Mouse (Mus musculus) hindbrain, embryonic 14.5 days (tissue): ENCODE measurements around the gene Mfrp. TPM values are rescaled to one million over a fixed set of nuclear protein-coding genes. Genes with fewer than 3 reads are reported as not detected.

Experiments
- ATAC-seq: fragments of 200-750 bp; cut with Nextera tagmentation; 2 replicates; pipeline ENCODE4 v1.8.0; 2017; ENCODE audit warnings: moderate number of reproducible peaks, mild to moderate bottlenecking, moderate TSS enrichment, moderate library complexity; ENCODE audit not compliant: low FRiP score
- DNase-seq: peaks from one replicate; pipeline ENCODE4 v3.0.0-alpha.2; 2015; ENCODE audit warnings: low spot score
- H3K27ac ChIP-seq: fragments of 300-500 bp; sonication (generic); 2 replicates; pipeline ENCODE4 v1.5.1; 2014; ENCODE audit warnings: mild to moderate bottlenecking, moderate library complexity
- H3K27me3 ChIP-seq: fragments of 300-500 bp; sonication (generic); 2 replicates; pipeline ENCODE4 v1.6.1; 2014; ENCODE audit warnings: mild to moderate bottlenecking, low read length, mixed read lengths; ENCODE audit not compliant: control insufficient read depth, insufficient read depth
- H3K36me3 ChIP-seq: fragments of 300-500 bp; sonication (generic); replicated peaks from 2 replicates; pipeline ENCODE4 v1.6.1; 2014; ENCODE audit not compliant: control insufficient read depth, insufficient read depth
- H3K4me1 ChIP-seq: fragments of 300-500 bp; sonication (generic); replicated peaks from 2 replicates; pipeline ENCODE4 v1.6.1; 2014; ENCODE audit warnings: antibody characterized with exemption, low read length, mixed read lengths; ENCODE audit not compliant: control insufficient read depth, insufficient read depth
- H3K4me2 ChIP-seq: fragments of 300-500 bp; sonication (generic); replicated peaks from 2 replicates; pipeline ENCODE4 v1.6.1; 2014; ENCODE audit warnings: mild to moderate bottlenecking, moderate library complexity
- H3K4me3 ChIP-seq: fragments of 300-500 bp; sonication (generic); replicated peaks from 2 replicates; pipeline ENCODE4 v1.5.1; 2014; ENCODE audit warnings: mild to moderate bottlenecking, low read length
- H3K9ac ChIP-seq: fragments of 300-500 bp; sonication (generic); 2 replicates; pipeline ENCODE4 v1.6.1; 2014
- H3K9me3 ChIP-seq: fragments of 300-500 bp; sonication (generic); 2 replicates; pipeline ENCODE4 v1.6.1; 2016; ENCODE audit warnings: low read length; ENCODE audit not compliant: control insufficient read depth
- WGBS: fragments of 180-500 bp; shearing (Covaris S2); extraction: QIAGEN DNeasy Blood & Tissue Kit; methylation state at CpG from one replicate; pipeline ENCODE4 v1.1.7; 2014; 5-methylcytosine and 5-hydroxymethylcytosine counted together
- polyA plus RNA-seq: library from polyadenylated mRNA; unstranded; fragments of >200 nt; fragmentation: Nextera tagmentation; extraction: Ambion mirVana; gene quantifications from 2 replicates; pipeline ENCODE4 v1.2.1, GENCODE M21; 2014

The Mfrp gene
- polyA plus RNA-seq, result 0.31 and 0.41 TPM in 2 replicates

GRCm38 (mm10) chr9:44101490-44101889, at the start of gene Mfrp:
Mfrp (plus strand) TSS chr9:44101729.
- Histone ChIP-seq H3K9ac (no peak within 1 kb of the TSS), H3K4me2 (no peak within 1 kb of the TSS), H3K27me3 (no peaks in the 10 kb centered on the region), H3K27ac (no peak within 1 kb of the TSS), H3K4me1 (no peaks in the 10 kb centered on the region; the same call in 1 of the 2 replicates), H3K4me3 (no peak within 1 kb of the TSS), H3K9me3 (no peaks in the 10 kb centered on the region), H3K36me3 (no peaks in the 10 kb centered on the region)
- 64% methylated on average over 9 of the region's 9 CpGs for WGBS
- ATAC-seq (no peak), DNase-seq (no peak)

- Histone ChIP-seq H3K36me3 (no peaks in the 10 kb centered on the region), H3K9ac (no peak overlapping the region), H3K4me1 (no peaks in the 10 kb centered on the region), H3K27me3 (no peaks in the 10 kb centered on the region), H3K27ac (no peak overlapping the region), H3K9me3 (peaks cover 4% of the 10 kb centered on the region; the same call in 1 of the 2 replicates), H3K4me2 (no peak overlapping the region), H3K4me3 (no peak overlapping the region)
- ATAC-seq (no peak), DNase-seq (no peak)
- 62% methylated on average over 3 of the region's 3 CpGs for WGBS
Measured at GRCm38 (mm10) chr9:44052855-44053254, 48.7 kb upstream of the Mfrp start.

DNA sequence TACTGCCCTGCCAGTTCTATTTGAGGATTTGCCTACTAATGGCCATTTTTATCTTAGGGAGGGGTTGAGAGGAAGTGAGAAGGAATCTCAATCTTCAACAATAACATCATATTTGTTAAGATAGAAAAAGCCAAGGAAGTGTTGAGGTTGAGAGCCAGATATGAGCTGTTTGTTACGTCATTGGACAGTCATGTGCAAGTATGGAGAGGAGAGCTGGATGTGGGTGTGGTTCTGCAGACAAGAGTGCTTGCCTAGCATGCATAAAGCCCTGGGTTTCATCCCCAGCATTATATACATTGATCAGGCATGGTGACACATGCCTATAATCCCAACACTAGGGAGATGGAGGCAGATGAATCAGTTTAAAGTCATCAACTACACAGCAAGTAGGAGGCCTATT, 47.6 kb upstream of the Mfrp start:
- ATAC-seq, result no peak
- Histone ChIP-seq H3K27ac (no peak overlapping the region), H3K27me3 (no peaks in the 10 kb centered on the region), H3K9me3 (peaks cover 4% of the 10 kb centered on the region; the same call in 1 of the 2 replicates), H3K36me3 (no peaks in the 10 kb centered on the region), H3K4me3 (no peak overlapping the region), H3K9ac (no peak overlapping the region), H3K4me1 (no peaks in the 10 kb centered on the region), H3K4me2 (no peak overlapping the region)
- DNase-seq, result no peak
- 89% methylated on average over 1 of the region's 1 CpGs for WGBS

DNA sequence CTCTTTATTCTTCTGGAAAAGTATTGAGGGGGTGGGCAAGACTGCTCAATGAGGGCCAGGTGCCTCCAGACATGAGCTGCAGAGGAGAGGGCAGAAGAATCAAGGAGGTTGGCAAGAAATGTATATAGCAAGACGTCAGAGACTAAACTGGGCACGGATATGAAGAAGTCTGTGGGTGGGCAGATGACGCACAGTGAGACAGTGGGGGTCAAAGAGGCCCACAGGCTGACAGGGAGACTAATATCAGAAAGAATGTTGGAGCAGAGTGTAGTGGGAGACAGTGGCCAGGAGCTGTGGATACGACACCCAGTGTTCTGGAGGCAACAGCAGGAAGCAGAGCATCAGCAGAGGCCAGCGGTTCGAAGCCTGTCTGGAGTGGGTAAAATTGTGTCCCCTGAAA, 42.9 kb upstream of the Mfrp start:
- ATAC-seq (no peak), DNase-seq (no peak)
- Histone ChIP-seq H3K36me3 (no peaks in the 10 kb centered on the region), H3K4me3 (no peak overlapping the region), H3K27ac (no peak overlapping the region), H3K9ac (no peak overlapping the region), H3K27me3 (no peaks in the 10 kb centered on the region), H3K4me2 (no peak overlapping the region), H3K9me3 (peaks cover 4% of the 10 kb centered on the region; the same call in 1 of the 2 replicates), H3K4me1 (no peaks in the 10 kb centered on the region)
- WGBS, result 83% methylated on average over 6 of the region's 6 CpGs

DNA sequence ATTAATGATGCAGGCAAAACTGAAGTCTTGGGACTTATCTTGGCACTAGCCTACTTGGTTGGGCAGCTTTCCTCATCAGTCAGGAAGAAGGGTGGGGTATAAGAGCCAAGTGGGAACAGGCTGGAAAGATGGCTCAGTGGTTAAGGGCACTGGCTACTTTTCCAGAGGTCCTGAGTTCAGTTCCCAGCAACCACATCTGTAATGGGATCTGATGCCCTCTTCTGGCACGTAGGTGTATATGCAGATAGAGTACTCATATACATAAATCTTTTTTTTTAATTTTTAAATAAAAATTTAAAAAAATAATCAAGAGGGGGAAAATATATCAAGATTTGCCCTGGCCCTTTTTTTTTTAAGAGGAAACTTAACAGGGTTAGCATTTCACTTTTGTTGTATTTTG, 36.4 kb upstream of the Mfrp start:
- WGBS, result 42% methylated on average over 1 of the region's 1 CpGs
- H3K27me3 ChIP-seq, result no peaks in the 10 kb centered on the region
- no peaks in the 10 kb centered on the region for H3K36me3 ChIP-seq
- H3K4me1 ChIP-seq, result peaks cover 9% of the 10 kb centered on the region
- H3K9me3 ChIP-seq, result no peaks in the 10 kb centered on the region
- DNase-seq, result no peak
- H3K4me2 ChIP-seq, result no peak overlapping the region
- no peak overlapping the region for H3K4me3 ChIP-seq
- H3K9ac ChIP-seq, result no peak overlapping the region
- H3K27ac ChIP-seq, result no peak overlapping the region
- no peak for ATAC-seq

GRCm38 (mm10) chr9:44066785-44067225, 34.7 kb upstream of the Mfrp start, which contains the start of gene Usp2:
Usp2 (plus strand) TSS chr9:44067021.
- Histone ChIP-seq H3K9me3 (no peaks in the 10 kb centered on the region), H3K27ac (no peak within 1 kb of the TSS), H3K27me3 (no peaks in the 10 kb centered on the region), H3K4me1 (peaks cover 17% of the 10 kb centered on the region), H3K4me3 (peak within 1 kb of the TSS; percentile 46), H3K36me3 (no peaks in the 10 kb centered on the region), H3K4me2 (peak within 1 kb of the TSS; percentile 77), H3K9ac (peak within 1 kb of the TSS; percentile 50)
- ATAC-seq, result peak; percentile 99
- 0% methylated on average over 38 of the region's 38 CpGs for WGBS
- peak; percentile 99 for DNase-seq

- Histone ChIP-seq H3K9me3 (no peaks in the 10 kb centered on the region), H3K27me3 (no peaks in the 10 kb centered on the region), H3K4me2 (peak overlapping the region; percentile 77), H3K27ac (no peak overlapping the region), H3K4me1 (peaks cover 23% of the 10 kb centered on the region), H3K4me3 (peak overlapping the region; percentile 46), H3K9ac (peak overlapping the region; percentile 50), H3K36me3 (no peaks in the 10 kb centered on the region)
- WGBS, result 7% methylated on average over 15 of the region's 15 CpGs
- ATAC-seq (no peak; the same call in 1 of the 2 replicates), DNase-seq (no peak)
Measured at GRCm38 (mm10) chr9:44067241-44067959, 34.1 kb upstream of the Mfrp start.

DNA sequence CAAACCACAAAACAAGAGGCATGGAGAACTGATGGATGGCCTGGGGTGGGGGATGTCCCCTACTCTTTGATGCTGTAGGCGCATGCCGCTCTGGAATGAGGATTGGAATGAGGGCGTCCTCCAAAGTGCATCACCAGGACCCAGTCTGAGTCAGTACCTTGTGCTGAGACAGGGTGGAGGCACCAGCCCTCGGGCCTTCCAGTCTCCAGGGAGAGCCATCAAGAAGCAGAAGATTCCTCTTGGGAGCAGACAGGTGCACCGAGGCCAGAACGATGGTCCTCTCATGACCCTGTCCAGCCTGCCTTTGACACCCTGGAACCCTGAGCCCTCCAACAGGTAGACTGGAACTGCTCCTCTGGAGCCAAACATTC, 33.6 kb upstream of the Mfrp start:
- ATAC-seq (no peak), DNase-seq (no peak)
- no peak overlapping the region for H3K27ac ChIP-seq
- H3K36me3 ChIP-seq, result no peaks in the 10 kb centered on the region
- no peak overlapping the region for H3K9ac ChIP-seq
- peaks cover 24% of the 10 kb centered on the region for H3K4me1 ChIP-seq
- WGBS, result 83% methylated on average over 6 of the region's 6 CpGs
- no peaks in the 10 kb centered on the region for H3K27me3 ChIP-seq
- no peak overlapping the region for H3K4me3 ChIP-seq
- H3K4me2 ChIP-seq, result peak overlapping the region; percentile 77; the same call in 1 of the 2 replicates
- no peaks in the 10 kb centered on the region for H3K9me3 ChIP-seq

DNA sequence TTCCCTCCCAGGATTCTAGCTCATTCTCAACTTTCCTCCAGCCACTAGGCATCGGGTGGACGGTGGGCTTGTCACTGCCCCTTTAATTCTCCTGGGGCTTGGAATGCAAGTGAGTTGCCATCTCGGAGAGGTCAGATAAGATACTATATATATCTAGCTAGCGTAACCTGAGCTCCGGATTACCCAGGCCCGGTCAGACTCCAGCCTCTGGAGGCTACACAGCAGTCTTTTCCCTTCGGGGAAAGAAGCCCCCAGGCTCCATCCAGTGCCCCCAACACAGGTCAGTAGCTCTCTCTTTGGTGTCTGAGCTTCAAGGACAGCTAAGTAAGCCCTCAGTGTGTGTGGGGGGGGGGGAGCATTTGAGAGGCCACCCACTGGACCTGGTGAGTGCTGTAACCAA, 32.3 kb upstream of the Mfrp start:
- 38% methylated on average over 7 of the region's 7 CpGs for WGBS
- no peak for DNase-seq
- Histone ChIP-seq H3K9ac (no peak overlapping the region), H3K4me3 (no peak overlapping the region), H3K27ac (no peak overlapping the region), H3K36me3 (no peaks in the 10 kb centered on the region), H3K4me1 (peaks cover 24% of the 10 kb centered on the region), H3K27me3 (no peaks in the 10 kb centered on the region), H3K9me3 (no peaks in the 10 kb centered on the region), H3K4me2 (no peak overlapping the region)
- ATAC-seq, result no peak
